ENCODE assay signal across 16 mouse cellular contexts in the genomic region with DNA sequence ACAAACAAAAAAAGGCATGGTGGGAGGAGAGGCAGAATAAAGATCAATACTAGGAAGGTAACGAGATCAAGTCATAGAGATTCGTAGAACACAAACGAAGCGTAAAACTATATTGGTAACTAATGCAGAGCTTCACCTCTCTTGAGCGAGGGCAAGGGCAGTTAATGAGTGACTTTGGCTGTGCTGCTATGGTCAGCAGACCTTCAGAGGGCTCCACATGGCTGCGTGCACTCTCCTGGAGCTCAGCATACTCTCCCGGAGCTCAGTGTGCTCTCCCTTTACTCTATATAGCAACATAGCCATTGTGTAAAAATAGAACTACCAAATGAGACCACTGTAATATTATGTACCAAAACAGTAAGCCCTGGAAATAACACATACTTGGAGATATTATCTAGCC.
A peak's percentile ranks its signal among the peaks of the same experiment; 100 is the strongest.
DNase-seq lines count a peak whose midpoint lies in the region; ATAC-seq and TF ChIP-seq lines count a peak whose summit lies in the region.
"Had no signal": no experiment of that assay in that cellular context is flagged by ENCODE, and none has a peak within 500 bp of the region (broad histone marks: within the 10 kb centered on the region; RNA-seq: fewer than 3 reads in every experiment).

No protein-coding gene starts in this region.

- no peak overlapping the region for H3K4me3 ChIP-seq in gastrocnemius, adult 2 months
- H3K4me3 ChIP-seq in heart, postnatal 0 days (ENCODE audit: low read depth, low read length): no peak overlapping the region
- H3K4me3 ChIP-seq in kidney, embryonic 15.5 days (replicated peaks): no peak overlapping the region
- H3K4me3 ChIP-seq in liver, embryonic 13.5 days (replicated peaks): no peak overlapping the region
- no peak overlapping the region for H3K4me3 ChIP-seq in layer of hippocampus, adult 2 months
- H3K4me3 ChIP-seq: forebrain, embryonic 15.5 days; hindbrain, embryonic 12.5 days; limb, embryonic 15.5 days; midbrain, embryonic 12.5 days had no signal

- no peak for TF ChIP-seq CTCF in gastrocnemius, adult 2 months (IDR thresholded peaks at IDR 0.05)
- TF ChIP-seq CTCF in heart, postnatal 0 days (IDR thresholded peaks at IDR 0.05; ENCODE audit: low read depth): no peak
- no peak for TF ChIP-seq CTCF in layer of hippocampus, adult 2 months (conservative IDR thresholded peaks at IDR 0.05)

- intact Hi-C loops in gastrocnemius, adult 2 months (cut with DNase I): no loop called here
- intact Hi-C loops in gastrocnemius, postnatal 14 days (cut with DNase I; ENCODE audit: low total_unique reads): no loop called here

- no peaks in the 10 kb centered on the region for H3K9me3 ChIP-seq in heart, postnatal 0 days (replicated peaks; ENCODE audit: control insufficient read depth, low read length)
- no peaks in the 10 kb centered on the region for H3K9me3 ChIP-seq in kidney, embryonic 15.5 days (replicated peaks)
- H3K9me3 ChIP-seq in liver, embryonic 13.5 days (replicated peaks): no peaks in the 10 kb centered on the region
- H3K9me3 ChIP-seq: forebrain, embryonic 15.5 days; hindbrain, embryonic 12.5 days; limb, embryonic 15.5 days; midbrain, embryonic 12.5 days had no signal

- ATAC-seq in heart, postnatal 0 days (ENCODE audit: insufficient read depth, low read depth): peak; percentile 81
- ATAC-seq in kidney, embryonic 15.5 days (replicated peaks; ENCODE audit: low FRiP score): peak; percentile 96
- ATAC-seq in liver, embryonic 13.5 days (ENCODE audit: low read depth): peak; percentile 73
- ATAC-seq: forebrain, embryonic 15.5 days had no signal

- H3K9ac ChIP-seq in heart, postnatal 0 days (replicated peaks; ENCODE audit: low read depth, low read length): no peak overlapping the region
- H3K9ac ChIP-seq in kidney, embryonic 15.5 days: no peak overlapping the region
- no peak overlapping the region for H3K9ac ChIP-seq in liver, embryonic 13.5 days
- H3K9ac ChIP-seq: forebrain, embryonic 15.5 days; hindbrain, embryonic 12.5 days; limb, embryonic 15.5 days; midbrain, embryonic 12.5 days had no signal

- H3K27ac ChIP-seq in gastrocnemius, adult 2 months: peak overlapping the region; percentile 46; the same call in 1 of the 2 replicates
- H3K27ac ChIP-seq in heart, postnatal 0 days (ENCODE audit: low read depth): peak overlapping the region; percentile 43
- H3K27ac ChIP-seq in kidney, embryonic 15.5 days: peak overlapping the region; percentile 84
- H3K27ac ChIP-seq in liver, embryonic 13.5 days: no peak overlapping the region
- H3K27ac ChIP-seq in layer of hippocampus, adult 2 months: no peak overlapping the region
- H3K27ac ChIP-seq: forebrain, embryonic 15.5 days; hindbrain, embryonic 12.5 days; limb, embryonic 15.5 days; midbrain, embryonic 12.5 days had no signal

- H3K4me2 ChIP-seq in heart, postnatal 0 days (ENCODE audit: low read depth, low read length): no peak overlapping the region
- no peak overlapping the region for H3K4me2 ChIP-seq in kidney, embryonic 15.5 days
- no peak overlapping the region for H3K4me2 ChIP-seq in liver, embryonic 13.5 days
- H3K4me2 ChIP-seq: forebrain, embryonic 15.5 days; hindbrain, embryonic 12.5 days; limb, embryonic 15.5 days; midbrain, embryonic 12.5 days had no signal

- no peak for TF ChIP-seq EP300 in heart, postnatal 0 days (IDR thresholded peaks at IDR 0.05; ENCODE audit: low read depth)

- 61% methylated on average over 7 of the region's 7 CpGs for WGBS in heart, postnatal 0 days
- 67% methylated on average over 7 of the region's 7 CpGs for WGBS in kidney, embryonic 15.5 days
- 63% methylated on average over 7 of the region's 7 CpGs for WGBS in liver, embryonic 13.5 days (ENCODE audit: insufficient replicate concordance)

- no peaks in the 10 kb centered on the region for H3K27me3 ChIP-seq in heart, postnatal 0 days (ENCODE audit: control insufficient read depth, insufficient read depth, low read length)
- H3K27me3 ChIP-seq in kidney, embryonic 15.5 days: no peaks in the 10 kb centered on the region
- no peaks in the 10 kb centered on the region for H3K27me3 ChIP-seq in liver, embryonic 13.5 days
- H3K27me3 ChIP-seq: forebrain, embryonic 15.5 days; hindbrain, embryonic 12.5 days; limb, embryonic 15.5 days; midbrain, embryonic 12.5 days had no signal

- no peaks in the 10 kb centered on the region for H3K36me3 ChIP-seq in heart, postnatal 0 days (replicated peaks; ENCODE audit: control insufficient read depth, insufficient read depth, low read length)
- H3K36me3 ChIP-seq in kidney, embryonic 15.5 days: no peaks in the 10 kb centered on the region
- H3K36me3 ChIP-seq in liver, embryonic 13.5 days: no peaks in the 10 kb centered on the region
- H3K36me3 ChIP-seq: forebrain, embryonic 15.5 days; hindbrain, embryonic 12.5 days; limb, embryonic 15.5 days; midbrain, embryonic 12.5 days had no signal

- no peaks in the 10 kb centered on the region for H3K4me1 ChIP-seq in heart, postnatal 0 days (ENCODE audit: control insufficient read depth, insufficient read depth)
- peaks cover 21% of the 10 kb centered on the region for H3K4me1 ChIP-seq in kidney, embryonic 15.5 days
- no peaks in the 10 kb centered on the region for H3K4me1 ChIP-seq in liver, embryonic 13.5 days (replicated peaks)
- H3K4me1 ChIP-seq: forebrain, embryonic 15.5 days; hindbrain, embryonic 12.5 days; limb, embryonic 15.5 days; midbrain, embryonic 12.5 days had no signal

- DNase-seq in gastrocnemius, adult 2 months: peak; percentile 51
- no peak for DNase-seq in gastrocnemius, postnatal 14 days
- DNase-seq in heart, postnatal 0 days (ENCODE audit: low spot score): peak; percentile 54
- DNase-seq in liver, embryonic 13.5 days: no peak
- no peak for DNase-seq in lung, postnatal 10 days
- DNase-seq in layer of hippocampus, adult 2 months (ENCODE audit: low spot score in 2 of 2): no peak
- no peak for DNase-seq in cerebellum, adult 11-12 months
- DNase-seq: cerebellum, adult 9-10 months; embryo, embryonic 11 days; gastrocnemius, postnatal 36 days; lung, postnatal 4 days had no signal

Comparison
In these comparisons a context has a peak if more than half of its experiments do, and no peak if none do; other contexts are left out.
1. DNase-seq: peak in gastrocnemius, adult 2 months (single experiment) and heart, postnatal 0 days (single experiment); none in gastrocnemius, postnatal 14 days (single experiment), liver, embryonic 13.5 days (single experiment), lung, postnatal 10 days (single experiment), layer of hippocampus, adult 2 months (0 of 2) and cerebellum, adult 11-12 months (single experiment).
2. H3K27ac ChIP-seq: peak in gastrocnemius, adult 2 months (single experiment), heart, postnatal 0 days (single experiment) and kidney, embryonic 15.5 days (single experiment); none in liver, embryonic 13.5 days (single experiment) and layer of hippocampus, adult 2 months (single experiment).
3. Peak in every context shown above with its lines, with median percentiles within 50 percentile points of each other: ATAC-seq.